Mouse (Mus musculus) MEL (cell line): ENCODE results near the gene Adgrg7. TPM values are rescaled to one million over a fixed set of nuclear protein-coding genes. Genes with fewer than 3 reads are reported as not detected.

ENCODE experiments used
- DNase-seq: peaks from one replicate; pipeline ENCODE4 v3.0.0; 2011; ENCODE audit warnings: low read depth, low spot score
- H3K27ac ChIP-seq: 2 replicates; pipeline ENCODE4 v1.5.1; 2012; ENCODE audit warnings: low read depth, mild to moderate bottlenecking, control low read depth, low read length, moderate library complexity; ENCODE audit not compliant: control insufficient read depth
- H3K27me3 ChIP-seq, 2 experiments: fragments of 150-350 bp in 1 of 2; sonication (generic) in 1 of 2; 2 replicates each; pipeline ENCODE4 v1.6.1; 2012; ENCODE audit warnings: low read length in 2 of 2, mild to moderate bottlenecking in 2 of 2, improper control_type of control experiment in 1 of 2, moderate library complexity in 1 of 2; ENCODE audit not compliant: insufficient read depth in 2 of 2, control insufficient read depth in 1 of 2
- H3K36me3 ChIP-seq, 2 experiments: 2 replicates each; pipeline ENCODE4 v1.6.1; 2012 to 2014; ENCODE audit warnings: low read length in 2 of 2, improper control_type of control experiment in 1 of 2, inconsistent platforms in 1 of 2, mild to moderate bottlenecking in 1 of 2; ENCODE audit not compliant: insufficient read depth in 2 of 2, control insufficient read depth in 1 of 2
- H3K4me1 ChIP-seq, 2 experiments: fragments of 150-350 bp in 1 of 2; sonication (generic) in 1 of 2; 2 replicates each; pipeline ENCODE4 v1.6.1; 2012; ENCODE audit warnings: low read length in 2 of 2, improper control_type of control experiment in 1 of 2, mild to moderate bottlenecking in 1 of 2; ENCODE audit not compliant: insufficient read depth in 2 of 2, control insufficient read depth in 1 of 2
- H3K4me3 ChIP-seq, 2 experiments: fragments of 150-350 bp in 1 of 2; sonication (generic) in 1 of 2; 2 replicates each; pipeline ENCODE4 v1.5.1; 2012; ENCODE audit warnings: low read depth in 2 of 2, low read length in 2 of 2, mild to moderate bottlenecking in 2 of 2, moderate library complexity in 2 of 2, control low read depth in 1 of 2, improper control_type of control experiment in 1 of 2; ENCODE audit not compliant: control insufficient read depth in 1 of 2, insufficient read depth in 1 of 2
- H3K79me2 ChIP-seq: 2 replicates; pipeline ENCODE4 v1.6.1; 2012; ENCODE audit warnings: mild to moderate bottlenecking, low read length, moderate library complexity; ENCODE audit not compliant: control insufficient read depth, poor library complexity, insufficient read depth
- H3K9ac ChIP-seq: 2 replicates; pipeline ENCODE4 v1.6.1; 2012; ENCODE audit warnings: low read depth, mild to moderate bottlenecking, control low read depth, low read length, moderate library complexity; ENCODE audit not compliant: control insufficient read depth, poor library complexity, severe bottlenecking
- H3K9me3 ChIP-seq: fragments of 150-350 bp; sonication (generic); replicated peaks from 2 replicates; pipeline ENCODE4 v1.6.1; 2012; ENCODE audit warnings: mild to moderate bottlenecking, low read length, improper control_type of control experiment, moderate library complexity; ENCODE audit not compliant: insufficient read depth
- CHD2 ChIP-seq: IDR thresholded peaks from 2 replicates; pipeline ENCODE4 v1.6.1; 2011; ENCODE audit warnings: low read length, improper control_type of control experiment
- E2F4 ChIP-seq: IDR thresholded peaks from 2 replicates; pipeline ENCODE4 v1.6.1; 2011; ENCODE audit warnings: low read depth, low read length, improper control_type of control experiment, borderline replicate concordance
- EP300 ChIP-seq, 2 experiments: IDR thresholded peaks; 2 replicates each; pipeline ENCODE4 v1.6.1; 2011; ENCODE audit warnings: improper control_type of control experiment in 2 of 2, low read length in 2 of 2, low read depth in 1 of 2, mild to moderate bottlenecking in 1 of 2
- ETS1 ChIP-seq: IDR thresholded peaks from 2 replicates; pipeline ENCODE4 v1.6.1; 2012; ENCODE audit warnings: low read depth, mild to moderate bottlenecking, inconsistent platforms, low read length, improper control_type of control experiment, moderate library complexity
- GATA1 ChIP-seq: IDR thresholded peaks from 2 replicates; pipeline ENCODE4 v1.6.1; 2011; ENCODE audit warnings: low read depth, low read length, improper control_type of control experiment
- HCFC1 ChIP-seq: IDR thresholded peaks from 2 replicates; pipeline ENCODE4 v1.6.1; 2012; ENCODE audit warnings: low read depth, mild to moderate bottlenecking, inconsistent platforms, low read length, improper control_type of control experiment, moderate library complexity
- KAT2A ChIP-seq: conservative IDR thresholded peaks from 2 replicates; pipeline ENCODE4 v1.6.1; 2012; ENCODE audit warnings: low read depth, low read length, improper control_type of control experiment, inconsistent platforms
- MAFK ChIP-seq: IDR thresholded peaks from 2 replicates; pipeline ENCODE4 v1.6.1; 2011; ENCODE audit warnings: low read depth, mild to moderate bottlenecking, low read length, improper control_type of control experiment, borderline replicate concordance
- MAZ ChIP-seq: IDR thresholded peaks from 2 replicates; pipeline ENCODE4 v1.6.1; 2012; ENCODE audit warnings: low read depth, mild to moderate bottlenecking, inconsistent platforms, low read length, improper control_type of control experiment
- MXI1 ChIP-seq: IDR thresholded peaks from 2 replicates; pipeline ENCODE4 v1.6.1; 2011; ENCODE audit warnings: mild to moderate bottlenecking, low read depth, low read length, improper control_type of control experiment
- MYB ChIP-seq: IDR thresholded peaks from 2 replicates; pipeline ENCODE4 v1.6.1; 2011; ENCODE audit warnings: mild to moderate bottlenecking, low read depth, low read length, improper control_type of control experiment
- MYC ChIP-seq: IDR thresholded peaks from 2 replicates; pipeline ENCODE4 v1.6.1; 2011; ENCODE audit warnings: low read depth, mild to moderate bottlenecking, low read length, improper control_type of control experiment, moderate library complexity
- NELFE ChIP-seq: IDR thresholded peaks from 2 replicates; pipeline ENCODE4 v1.6.1; 2011; ENCODE audit warnings: low read depth, low read length, improper control_type of control experiment
- POLR2A ChIP-seq, 2 experiments: IDR thresholded peaks; 2 replicates each; pipeline ENCODE4 v1.6.1; 2011 to 2012; ENCODE audit warnings: low read length in 2 of 2, mild to moderate bottlenecking in 2 of 2, control low read depth in 1 of 2, improper control_type of control experiment in 1 of 2, low read depth in 1 of 2, moderate library complexity in 1 of 2; ENCODE audit not compliant: control insufficient read depth in 1 of 2, insufficient read depth in 1 of 2, poor library complexity in 1 of 2
- POLR2AphosphoS2 ChIP-seq: IDR thresholded peaks from 2 replicates; pipeline ENCODE4 v1.6.1; 2011; ENCODE audit warnings: low read length, improper control_type of control experiment
- POLR2AphosphoS5 ChIP-seq: IDR thresholded peaks from 2 replicates; pipeline ENCODE4 v1.6.1; 2012; ENCODE audit warnings: low read depth, borderline replicate concordance, mild to moderate bottlenecking, inconsistent platforms, low read length, moderate library complexity, mixed read lengths
- RAD21 ChIP-seq: IDR thresholded peaks from 2 replicates; pipeline ENCODE4 v1.6.1; 2011; ENCODE audit warnings: mild to moderate bottlenecking, low read depth, low read length, improper control_type of control experiment
- RCOR1 ChIP-seq: IDR thresholded peaks from 2 replicates; pipeline ENCODE4 v1.6.1; 2012; ENCODE audit warnings: low read depth, mild to moderate bottlenecking, inconsistent platforms, low read length, improper control_type of control experiment
- SIN3A ChIP-seq: IDR thresholded peaks from 2 replicates; pipeline ENCODE4 v1.6.1; 2012; ENCODE audit warnings: low read length, improper control_type of control experiment, inconsistent platforms
- SMC3 ChIP-seq: IDR thresholded peaks from 2 replicates; pipeline ENCODE4 v1.6.1; 2011; ENCODE audit warnings: low read depth, low read length, improper control_type of control experiment
- TAL1 ChIP-seq: IDR thresholded peaks from 2 replicates; pipeline ENCODE4 v1.6.1; 2012; ENCODE audit warnings: mild to moderate bottlenecking, inconsistent platforms, low read length, moderate library complexity, mixed read lengths
- TBP ChIP-seq: IDR thresholded peaks from 2 replicates; pipeline ENCODE4 v1.8.0; 2011; ENCODE audit warnings: low read depth, low read length, improper control_type of control experiment
- TCF12 ChIP-seq: IDR thresholded peaks from 2 replicates; pipeline ENCODE4 v1.6.1; 2014; ENCODE audit warnings: low read depth, mild to moderate bottlenecking, inconsistent platforms, low read length, improper control_type of control experiment, moderate library complexity
- USF2 ChIP-seq, 2 experiments: IDR thresholded peaks; 2 replicates each; pipeline ENCODE4 v1.6.1; 2011 to 2012; ENCODE audit warnings: improper control_type of control experiment in 2 of 2, low read length in 2 of 2, borderline replicate concordance in 1 of 2, inconsistent platforms in 1 of 2, low read depth in 1 of 2, mild to moderate bottlenecking in 1 of 2; ENCODE audit not compliant: insufficient read depth in 1 of 2
- ZNF384 ChIP-seq: IDR thresholded peaks from 2 replicates; pipeline ENCODE4 v1.6.1; 2012; ENCODE audit warnings: low read depth, mild to moderate bottlenecking, inconsistent platforms, low read length, improper control_type of control experiment
- polyA plus RNA-seq, 2 experiments: library from polyadenylated mRNA; stranded (reverse) in 1 of 2; unstranded in 1 of 2; fragments of >175 nt in 1 of 2; fragments of >200 nt in 1 of 2; gene quantifications; 2 replicates each; pipeline versions ENCODE4 v1.2.1 to v1.2.4; 2012; ENCODE audit warnings: low replicate concordance in 2 of 2, low read depth in 1 of 2; ENCODE audit not compliant: insufficient read length in 2 of 2, insufficient read depth in 1 of 2, missing spikeins in 1 of 2
- total RNA-seq: library from RNA; depleted of rRNA; stranded (reverse); fragments of 300-350 nt; gene quantifications from 2 replicates; pipeline ENCODE4 v1.2.3, GENCODE M21; 2012

The Adgrg7 gene
- total and polyA plus RNA-seq, 3 experiments, result 40.5 to 45.4 TPM; not detected in 1

- Histone ChIP-seq H3K27ac (peak overlapping the region; percentile 89), H3K27me3 (no peaks in the 10 kb centered on the region; a peak in 1 of 4 replicates)
- TF ChIP-seq NELFE (peak; percentile 49), MYB (no peak), GATA1 (0 out of 2 replicates have a peak, but pooled peaks have one; percentile 4), SMC3 (no peak), CHD2 (no peak), USF2 (IDR thresholded peaks at IDR 0.05; ENCODE audit: borderline replicate concordance in 1 of 2, insufficient read depth in 1 of 2, low read depth in 1 of 2, low read length in 2 of 2) (no peak), POLR2A (IDR thresholded peaks at IDR 0.05; ENCODE audit: control insufficient read depth in 1 of 2, insufficient read depth in 1 of 2, low read depth in 1 of 2, low read length in 2 of 2, poor library complexity in 1 of 2) (peak in 1 of 2 experiments; percentile 58; a peak in 2 of 4 replicates), MXI1 (peak; percentile 83), MAFK (no peak), SIN3A (peak; percentile 79; the same call in 1 of the 2 replicates), POLR2AphosphoS5 (no peak), ZNF384 (no peak), POLR2AphosphoS2 (0 out of 2 replicates have a peak, but pooled peaks have one; percentile 16), RAD21 (no peak), TCF12 (peak; percentile 35; the same call in 1 of the 2 replicates), TAL1 (no peak), MAZ (0 out of 2 replicates have a peak, but pooled peaks have one; percentile 17), KAT2A (0 out of 2 replicates have a peak, but pooled peaks have one; percentile 11), E2F4 (no peak), MYC (peak; percentile 88), EP300 (IDR thresholded peaks at IDR 0.05; ENCODE audit: low read depth in 1 of 2, low read length in 2 of 2) (0 out of 4 replicates have a peak, but pooled peaks of 1 of the 2 experiments have one; percentile 3), TBP (peak; percentile 89), ETS1 (peak; percentile 44; the same call in 1 of the 2 replicates), RCOR1 (peak; percentile 39; the same call in 1 of the 2 replicates), HCFC1 (peak; percentile 79)
These were observed 1.9 kb downstream of the Adgrg7 start for GRCm38 (mm10) chr16:56793778-56794177.

More at GRCm38 (mm10) chr16:56793778-56794177, 1.9 kb downstream of the Adgrg7 start:
- Histone ChIP-seq H3K36me3 (peaks cover 0 to 24% of the 10 kb centered on the region in 2 experiments; a peak in 2 of 4 replicates), H3K4me3 (peak overlapping the region; percentile 43 to 87), H3K9me3 (no peaks in the 10 kb centered on the region), H3K79me2 (peaks cover 9% of the 10 kb centered on the region), H3K9ac (peak overlapping the region; percentile 69), H3K4me1 (peaks cover 9 to 10% of the 10 kb centered on the region in 2 experiments; a peak in 3 of 4 replicates)
- DNase-seq, result peak; percentile 96
